Mouse (Mus musculus) thymus, postnatal 10 days (tissue): ENCODE measurements at regions not wholly inside any gene's neighbourhood (a gene's known extent, or its start where the extent isn't known, plus 50 kb on each side); places are given as distances from the start of the nearest gene placed in this dataset.
"Not testable (repeated sequence)": the region's sequence is repeated elsewhere in the genome, so short reads cannot be mapped to it uniquely, and the experiment has no call there.

ENCODE experiments used
- DNase-seq, 2 experiments: peaks; one replicate each; pipeline ENCODE4 v3.0.0; 2021; ENCODE audit warnings: low spot score in 2 of 2

- DNase-seq, result no peak
Measured at GRCm38 (mm10) chr7:116596914-116597313, 92.7 kb downstream of the Nucb2 start.

GRCm38 (mm10) chr7:116600340-116600739 is 96.2 kb downstream of the Nucb2 start:
- DNase-seq, result no peak

DNA sequence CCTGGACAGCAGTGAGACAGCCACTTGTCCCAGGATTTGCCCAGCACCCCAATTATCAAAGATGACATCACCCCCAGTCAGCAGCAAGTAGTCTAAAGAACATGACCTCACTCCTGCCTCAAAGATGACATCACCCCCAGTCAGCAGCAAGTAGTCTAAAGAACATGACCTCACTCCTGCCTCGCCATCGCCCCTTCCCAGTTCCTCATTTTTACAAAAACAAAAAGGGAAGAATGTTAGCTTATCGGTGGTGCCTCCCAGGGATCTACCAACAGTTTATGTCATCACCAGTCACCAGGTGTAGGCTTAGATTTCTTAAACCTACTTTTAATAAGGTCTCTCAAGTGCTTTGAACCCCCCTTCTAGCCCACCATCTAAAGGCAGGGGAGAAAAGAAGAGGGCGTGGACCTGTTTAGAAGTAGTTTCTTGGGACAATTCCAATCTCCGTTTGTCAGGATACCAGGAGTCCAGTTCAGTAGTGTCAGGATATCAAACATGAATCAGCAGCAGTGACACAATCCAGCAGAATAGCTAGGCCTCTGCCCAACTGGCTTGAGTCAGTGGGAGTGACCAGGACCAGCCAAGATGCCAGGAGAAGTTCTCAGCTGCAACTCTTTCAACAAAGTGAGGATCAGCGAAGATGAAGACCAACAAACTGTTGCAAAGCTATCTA is 99.1 kb downstream of the Nucb2 start:
- no peak for DNase-seq

DNA sequence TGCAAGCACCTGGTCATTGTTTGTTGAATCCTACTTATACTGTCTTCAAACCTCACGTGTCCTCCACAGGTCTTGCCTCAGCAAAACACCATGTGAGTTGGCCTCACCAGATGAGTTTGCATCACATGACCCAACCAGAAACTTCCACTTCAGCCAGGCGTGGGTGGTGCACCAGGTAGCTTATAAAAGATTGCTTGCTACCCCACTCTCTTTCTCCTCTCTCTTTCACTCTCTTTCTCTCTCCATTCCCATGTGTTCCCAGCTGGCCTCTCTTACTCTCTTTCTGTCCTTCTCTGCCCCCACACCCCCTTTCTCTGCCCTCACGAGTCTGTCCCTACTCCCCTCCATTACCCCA is 99.6 kb downstream of the Nucb2 start:
- no peak for DNase-seq

- no peak for DNase-seq
Measured at GRCm38 (mm10) chr7:116606255-116606654, 102.1 kb downstream of the Nucb2 start.

- DNase-seq, result no peak
Measured at GRCm38 (mm10) chr7:116606751-116607483, 102.7 kb downstream of the Nucb2 start.

- DNase-seq, result no peak
Measured at GRCm38 (mm10) chr7:116607628-116608225, 103.6 kb downstream of the Nucb2 start.

DNA sequence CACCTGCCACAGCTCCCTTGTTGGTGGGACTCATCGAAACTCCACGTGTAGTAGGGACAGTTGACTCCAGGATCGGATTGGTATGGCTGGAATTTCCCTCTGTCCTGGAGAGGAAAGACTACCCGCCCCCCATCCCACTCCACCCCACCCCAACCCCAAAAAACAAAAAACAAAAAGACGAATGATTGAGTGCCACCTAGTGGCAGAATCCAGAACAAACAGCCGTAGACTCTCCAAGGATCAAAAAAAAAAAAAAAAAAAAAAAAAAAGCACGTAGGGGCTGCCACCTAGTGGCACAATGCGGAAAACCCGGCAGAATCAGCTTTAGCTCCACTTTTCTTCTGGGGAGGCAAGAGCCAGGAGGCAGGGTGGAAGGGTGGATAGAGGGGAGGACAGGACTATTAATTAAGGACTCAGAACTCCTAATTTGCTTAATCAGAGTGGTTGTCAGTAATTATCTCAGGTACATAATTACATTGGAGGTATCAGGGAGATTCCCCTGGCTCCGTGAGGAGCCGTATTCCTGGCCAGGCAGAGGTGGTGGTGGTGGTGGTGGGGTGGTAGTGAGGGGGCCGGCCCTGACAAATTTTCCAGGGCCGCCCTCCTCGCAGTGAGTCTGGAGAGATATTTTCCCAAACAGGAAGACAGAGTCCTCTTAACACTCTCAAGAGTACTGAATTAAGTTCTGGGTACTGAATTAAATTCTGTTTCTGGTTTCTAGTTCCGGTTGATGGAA is 104.3 kb downstream of the Nucb2 start:
- DNase-seq, result peak; percentile 31 to 66

DNA sequence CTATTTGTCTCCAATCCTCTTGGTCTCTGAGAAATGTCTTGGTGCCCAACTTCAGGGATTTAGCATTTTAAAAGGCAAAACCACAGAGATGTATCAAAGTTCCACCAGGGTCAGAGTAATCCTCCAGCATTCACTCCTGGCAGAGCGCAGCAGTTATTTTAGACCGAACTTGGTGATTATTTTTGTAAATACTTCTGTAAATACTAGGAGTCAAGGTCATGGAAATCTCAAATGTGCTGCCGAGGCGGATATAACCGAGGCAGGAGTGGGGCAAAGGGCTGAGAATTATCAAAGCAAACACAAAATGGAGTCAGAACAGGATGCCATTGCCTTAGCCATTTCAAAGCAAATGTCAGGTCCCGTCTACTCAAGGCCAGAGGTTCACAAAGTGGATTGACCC is 105.2 kb downstream of the Nucb2 start:
- no peak for DNase-seq

DNA sequence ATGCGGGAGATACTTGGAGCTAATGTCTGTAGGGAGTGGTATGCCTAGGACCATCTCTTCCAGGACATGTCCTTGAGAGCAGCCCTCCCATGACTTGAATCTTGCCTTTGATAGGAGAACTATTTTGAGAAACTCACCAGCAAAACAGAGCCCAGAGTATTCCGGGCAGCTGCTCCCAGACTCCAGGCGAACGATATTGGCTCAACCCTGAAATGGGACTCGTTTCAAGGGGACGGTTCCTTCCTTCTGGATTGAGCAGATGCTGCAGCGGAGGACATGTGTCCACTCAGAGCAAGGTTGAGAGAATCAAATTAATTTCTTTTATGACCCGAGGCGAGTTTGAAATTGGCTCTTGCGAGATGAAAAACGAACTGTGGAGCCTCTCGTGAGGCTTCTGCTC is 105.7 kb downstream of the Nucb2 start:
- DNase-seq, result no peak

GRCm38 (mm10) chr7:116615984-116616383 is 111.8 kb downstream of the Nucb2 start:
- DNase-seq, result no peak

DNA sequence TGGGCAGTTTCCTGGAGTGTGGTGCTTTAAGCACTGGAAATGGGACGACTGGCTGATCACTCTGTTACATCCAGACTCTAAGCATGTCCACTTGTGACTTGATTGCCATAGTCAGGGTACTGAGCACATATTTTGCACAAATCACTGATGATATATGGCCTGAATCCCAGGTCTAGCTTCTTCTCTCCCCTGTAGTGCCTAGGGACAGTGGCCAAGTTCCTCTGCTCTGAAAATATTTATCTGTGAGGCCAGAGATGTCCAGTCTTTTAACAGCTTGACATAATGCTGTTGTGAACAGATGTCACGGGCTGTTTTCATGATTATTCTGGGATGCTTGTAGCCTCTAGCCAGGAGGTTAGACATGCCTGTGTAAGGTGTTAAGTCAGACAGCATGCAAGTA is 115.5 kb downstream of the Nucb2 start:
- no peak for DNase-seq

DNA sequence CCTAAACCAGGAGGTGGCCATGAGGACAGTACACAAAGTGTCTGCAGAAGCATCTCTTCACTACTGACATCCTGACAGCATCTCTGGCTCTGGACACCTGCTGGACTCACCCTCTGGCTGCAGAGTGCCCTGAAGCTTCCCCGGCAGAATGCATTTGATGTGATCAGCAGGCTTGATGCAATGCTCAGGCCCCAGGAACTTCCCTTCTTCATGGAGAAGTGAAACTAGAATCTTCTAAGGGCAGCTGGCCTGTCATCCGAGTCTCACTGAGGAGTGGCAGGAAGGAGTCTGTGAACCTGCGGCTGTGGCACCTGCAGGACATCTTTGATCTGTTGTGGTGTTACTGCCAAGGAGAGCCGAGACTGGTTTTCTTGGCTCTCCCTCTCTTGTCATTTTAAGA is 116.2 kb downstream of the Nucb2 start:
- peak; percentile 4 to 9 for DNase-seq

GRCm38 (mm10) chr7:116633210-116633609 is 129.0 kb downstream of the Nucb2 start:
- DNase-seq, result no peak

- peak in 1 of 2 experiments; percentile 34 for DNase-seq
Measured at GRCm38 (mm10) chr7:116644902-116645650, 140.9 kb downstream of the Nucb2 start.

DNA sequence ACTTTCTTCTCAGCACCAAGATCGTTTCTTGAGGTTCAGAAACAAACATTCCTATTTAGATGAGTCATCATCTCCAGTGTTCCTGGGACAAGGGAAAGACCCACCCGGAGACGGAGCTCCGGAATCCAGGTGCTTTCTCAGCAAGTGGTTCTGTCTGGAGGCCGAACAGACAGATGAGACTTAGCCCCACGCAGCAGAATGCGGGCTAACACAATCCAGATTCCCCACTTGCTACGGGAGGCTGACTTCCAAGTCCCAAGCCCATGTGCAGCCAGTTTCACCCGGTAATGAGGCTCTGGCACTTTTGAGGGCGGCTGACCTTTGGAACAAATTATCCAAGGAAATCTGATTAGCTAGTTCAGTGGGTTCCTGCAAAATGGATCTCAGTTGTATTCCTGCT is 150.3 kb downstream of the Nucb2 start:
- no peak for DNase-seq

DNA sequence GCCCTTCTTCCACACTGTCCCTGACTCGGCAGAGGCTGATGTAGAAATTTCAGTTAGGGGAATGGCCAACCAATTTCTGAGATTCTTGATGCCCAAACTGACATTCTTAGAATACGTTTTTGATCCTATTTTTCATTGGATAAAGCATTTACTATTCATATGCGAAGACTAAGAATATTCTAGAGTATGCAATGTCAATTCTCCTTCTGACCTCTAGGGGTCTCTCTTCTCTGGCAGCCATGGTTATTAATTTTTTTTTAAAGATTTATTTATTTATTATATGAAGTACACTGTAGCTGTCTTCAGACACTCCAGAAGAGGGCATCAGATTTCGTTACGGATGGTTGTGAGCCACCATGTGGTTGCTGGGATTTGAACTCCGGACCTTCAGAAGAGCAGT is 152.9 kb downstream of the Nucb2 start:
- DNase-seq, result not testable (repeated sequence)

DNA sequence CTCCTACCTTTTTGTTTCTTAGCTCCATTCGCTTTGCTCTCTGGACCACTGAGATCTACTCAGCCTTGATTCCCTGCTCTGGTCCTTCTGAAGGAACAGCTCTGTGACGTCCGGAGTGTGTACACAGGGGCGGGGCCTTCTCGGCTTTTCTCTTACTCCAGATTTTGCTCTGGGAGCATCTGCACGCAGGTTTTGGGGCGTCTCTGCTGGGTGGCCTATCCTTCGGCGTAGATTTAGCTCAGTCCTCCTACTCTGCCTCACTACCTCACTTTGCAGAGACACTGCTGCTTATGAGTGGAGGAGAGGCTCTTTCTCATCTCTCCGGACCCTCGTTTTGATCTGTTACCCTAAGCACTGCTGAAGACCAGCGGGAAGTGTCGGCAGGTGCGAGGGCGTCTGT is 161.4 kb downstream of the Nucb2 start:
- DNase-seq, result no peak

- DNase-seq, result no peak
Measured at GRCm38 (mm10) chr7:116674199-116675019, 170.2 kb downstream of the Nucb2 start.

DNA sequence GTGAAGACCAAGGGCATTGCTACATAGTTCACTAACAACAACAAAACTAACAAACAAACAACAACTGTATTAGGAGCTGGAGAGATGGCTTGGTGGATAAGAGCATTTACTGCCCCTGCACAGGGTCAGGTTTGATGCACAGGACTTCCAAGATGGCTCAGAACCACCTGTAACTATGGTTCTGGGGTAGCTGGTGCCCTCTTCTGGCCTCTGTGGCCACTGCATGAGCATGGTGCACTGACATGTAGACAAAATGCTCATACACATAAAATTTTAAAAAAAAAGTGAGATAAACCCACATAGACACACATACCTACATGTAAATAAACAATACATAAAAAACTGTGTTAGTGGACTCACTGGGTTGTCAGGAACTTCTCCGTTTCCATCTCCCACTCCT is 172.5 kb downstream of the Nucb2 start:
- DNase-seq, result no peak

- no peak for DNase-seq
Measured at GRCm38 (mm10) chr7:116679195-116679594, 175.0 kb downstream of the Nucb2 start.
